Mouse (Mus musculus): ENCODE results near the gene Abcc3. TPM values are rescaled to one million over a fixed set of nuclear protein-coding genes. Genes with fewer than 3 reads are reported as not detected.
A peak's percentile ranks its signal among the peaks of the same experiment; 100 is the strongest.

The Abcc3 gene
- polyA plus RNA-seq, 1 experiment, result 43.8 TPM

- peak within 1 kb of the TSS; percentile 69 for H3K4me3 ChIP-seq (ENCODE audit: insufficient read depth, low read depth, low read length)
- TF ChIP-seq POLR2A (IDR thresholded peaks at IDR 0.05; ENCODE audit: low read depth, low read length) (peak; percentile 60), CTCF (conservative IDR thresholded peaks at IDR 0.05; ENCODE audit: insufficient read depth, insufficient read length, low read depth, low read length) (no peak)
- H3K4me1 ChIP-seq (ENCODE audit: control insufficient read depth, insufficient read depth, low read length), result peaks cover 16% of the 10 kb centered on the region
- WGBS, result 1% methylated on average over 71 of the region's 78 CpGs
- no peaks in the 10 kb centered on the region for H3K27me3 ChIP-seq (replicated peaks; ENCODE audit: control insufficient read depth, insufficient read depth, low read length)
- peak within 1 kb of the TSS; percentile 97 for H3K27ac ChIP-seq (ENCODE audit: insufficient read depth, low read depth, low read length)
- no peaks in the 10 kb centered on the region for H3K36me3 ChIP-seq (ENCODE audit: control insufficient read depth, insufficient read depth, low read length)
- DNase-seq, result peak; percentile 97
These were observed 64.8 kb downstream of the Abcc3 start, which contains the start of gene Ankrd40 for GRCm38 (mm10) chr11:94327693-94328643. Ankrd40 (plus strand) TSS chr11:94328001.

- peak overlapping the region; percentile 95 for H3K27ac ChIP-seq (ENCODE audit: insufficient read depth, low read depth, low read length)
- H3K27me3 ChIP-seq (replicated peaks; ENCODE audit: control insufficient read depth, insufficient read depth, low read length), result no peaks in the 10 kb centered on the region
- peaks cover 20% of the 10 kb centered on the region for H3K4me1 ChIP-seq (ENCODE audit: control insufficient read depth, insufficient read depth, low read length)
- no peak for TF ChIP-seq POLR2A (IDR thresholded peaks at IDR 0.05; ENCODE audit: low read depth, low read length)
- TF ChIP-seq CTCF (conservative IDR thresholded peaks at IDR 0.05; ENCODE audit: insufficient read depth, insufficient read length, low read depth, low read length), result no peak
- DNase-seq, result peak; percentile 63
- no peaks in the 10 kb centered on the region for H3K36me3 ChIP-seq (ENCODE audit: control insufficient read depth, insufficient read depth, low read length)
- peak overlapping the region; percentile 30; the same call in 1 of the 2 replicates for H3K4me3 ChIP-seq (ENCODE audit: insufficient read depth, low read depth, low read length)
- 6% methylated on average over 10 of the region's 10 CpGs for WGBS
These were observed 65.8 kb downstream of the Abcc3 start for GRCm38 (mm10) chr11:94326961-94327411.

GRCm38 (mm10) chr11:94324618-94325017, 68.2 kb downstream of the Abcc3 start:
- no peak for TF ChIP-seq POLR2A (IDR thresholded peaks at IDR 0.05; ENCODE audit: low read depth, low read length)
- TF ChIP-seq CTCF (conservative IDR thresholded peaks at IDR 0.05; ENCODE audit: insufficient read depth, insufficient read length, low read depth, low read length), result no peak
- no peaks in the 10 kb centered on the region for H3K36me3 ChIP-seq (ENCODE audit: control insufficient read depth, insufficient read depth, low read length)
- no peak overlapping the region for H3K27ac ChIP-seq (ENCODE audit: insufficient read depth, low read depth, low read length)
- 95% methylated on average over 5 of the region's 5 CpGs for WGBS
- DNase-seq, result no peak
- no peaks in the 10 kb centered on the region for H3K27me3 ChIP-seq (replicated peaks; ENCODE audit: control insufficient read depth, insufficient read depth, low read length)
- H3K4me1 ChIP-seq (ENCODE audit: control insufficient read depth, insufficient read depth, low read length), result peaks cover 13% of the 10 kb centered on the region
- no peak overlapping the region for H3K4me3 ChIP-seq (ENCODE audit: insufficient read depth, low read depth, low read length)

GRCm38 (mm10) chr11:94323271-94323925, 69.4 kb downstream of the Abcc3 start:
- no peak overlapping the region for H3K4me3 ChIP-seq (ENCODE audit: insufficient read depth, low read depth, low read length)
- no peak for TF ChIP-seq CTCF (conservative IDR thresholded peaks at IDR 0.05; ENCODE audit: insufficient read depth, insufficient read length, low read depth, low read length)
- TF ChIP-seq POLR2A (IDR thresholded peaks at IDR 0.05; ENCODE audit: low read depth, low read length), result no peak
- no peak for DNase-seq
- H3K27ac ChIP-seq (ENCODE audit: insufficient read depth, low read depth, low read length), result no peak overlapping the region
- H3K36me3 ChIP-seq (ENCODE audit: control insufficient read depth, insufficient read depth, low read length), result no peaks in the 10 kb centered on the region
- no peaks in the 10 kb centered on the region for H3K27me3 ChIP-seq (replicated peaks; ENCODE audit: control insufficient read depth, insufficient read depth, low read length)
- peaks cover 18% of the 10 kb centered on the region for H3K4me1 ChIP-seq (ENCODE audit: control insufficient read depth, insufficient read depth, low read length)
- whole genome bisulfite sequencing, result 84% methylated on average over 5 of the region's 5 CpGs

GRCm38 (mm10) chr11:94322636-94323035, 70.2 kb downstream of the Abcc3 start:
- DNase-seq, result no peak
- TF ChIP-seq CTCF (conservative IDR thresholded peaks at IDR 0.05; ENCODE audit: insufficient read depth, insufficient read length, low read depth, low read length), result no peak
- TF ChIP-seq POLR2A (IDR thresholded peaks at IDR 0.05; ENCODE audit: low read depth, low read length), result no peak
- H3K27me3 ChIP-seq (replicated peaks; ENCODE audit: control insufficient read depth, insufficient read depth, low read length), result no peaks in the 10 kb centered on the region
- H3K4me1 ChIP-seq (ENCODE audit: control insufficient read depth, insufficient read depth, low read length), result peaks cover 18% of the 10 kb centered on the region
- 43% methylated on average over 5 of the region's 5 CpGs for WGBS
- peak overlapping the region; percentile 97 for H3K27ac ChIP-seq (ENCODE audit: insufficient read depth, low read depth, low read length)
- no peaks in the 10 kb centered on the region for H3K36me3 ChIP-seq (ENCODE audit: control insufficient read depth, insufficient read depth, low read length)
- no peak overlapping the region for H3K4me3 ChIP-seq (ENCODE audit: insufficient read depth, low read depth, low read length)

GRCm38 (mm10) chr11:94321931-94322400, 70.8 kb downstream of the Abcc3 start, which contains the start of gene Luc7l3:
Luc7l3 (minus strand) TSS chr11:94321988.
- Histone ChIP-seq H3K27me3 (replicated peaks; ENCODE audit: control insufficient read depth, insufficient read depth, low read length) (no peaks in the 10 kb centered on the region), H3K36me3 (ENCODE audit: control insufficient read depth, insufficient read depth, low read length) (no peaks in the 10 kb centered on the region), H3K4me3 (ENCODE audit: insufficient read depth, low read depth, low read length) (peak within 1 kb of the TSS; percentile 87), H3K27ac (ENCODE audit: insufficient read depth, low read depth, low read length) (peak within 1 kb of the TSS; percentile 97), H3K4me1 (ENCODE audit: control insufficient read depth, insufficient read depth, low read length) (peaks cover 22% of the 10 kb centered on the region)
- DNase-seq, result peak; percentile 97
- TF ChIP-seq POLR2A (IDR thresholded peaks at IDR 0.05; ENCODE audit: low read depth, low read length) (peak; percentile 78), CTCF (conservative IDR thresholded peaks at IDR 0.05; ENCODE audit: insufficient read depth, insufficient read length, low read depth, low read length) (no peak)
- under 1% methylated on average over 36 of the region's 36 CpGs for WGBS

Measured in kidney, adult 2 months (tissue).